Comparison of ENCODE assay signal across 11 mouse cellular contexts in the genomic region with DNA sequence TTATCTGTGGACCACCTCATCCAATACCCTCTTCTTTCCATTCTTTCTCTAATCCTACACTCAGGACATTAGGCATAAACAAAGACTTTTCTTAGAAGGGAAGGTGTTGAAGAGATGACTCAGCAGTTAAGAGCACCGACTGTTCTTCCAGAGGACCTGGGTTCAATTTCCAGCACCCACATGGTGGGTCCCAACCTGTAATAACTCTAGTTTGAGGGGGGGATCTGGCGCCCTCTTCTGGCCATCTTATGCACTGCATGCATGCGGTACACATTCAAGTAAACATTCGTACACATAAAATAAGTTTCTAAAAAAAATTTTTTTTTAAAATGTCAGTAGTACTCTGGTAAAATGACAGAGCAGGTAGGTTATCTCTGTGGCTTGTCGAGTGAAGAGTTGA.
A peak's percentile ranks its signal among the peaks of the same experiment; 100 is the strongest.
DNase-seq lines count a peak whose midpoint lies in the region; ATAC-seq and TF ChIP-seq lines count a peak whose summit lies in the region.
"Had no signal": no experiment of that assay in that cellular context is flagged by ENCODE, and none has a peak within 500 bp of the region (broad histone marks: within the 10 kb centered on the region; RNA-seq: fewer than 3 reads in every experiment).

No protein-coding gene starts in this region.

- H3K27ac ChIP-seq in liver, postnatal 0 days (ENCODE audit: low read depth), result no peak overlapping the region
- H3K27ac ChIP-seq in liver, embryonic 11.5 days (ENCODE audit: low read depth, low read length), result no peak overlapping the region
- no peak overlapping the region for H3K27ac ChIP-seq in CH12.LX (ENCODE audit: insufficient read depth, low read depth)
- no peak overlapping the region for H3K27ac ChIP-seq in cortical plate, adult 2 months (ENCODE audit: insufficient read depth, low read length)
- H3K27ac ChIP-seq: limb, embryonic 15.5 days had no signal

- H3K9me3 ChIP-seq in liver, postnatal 0 days (ENCODE audit: low read length), result no peaks in the 10 kb centered on the region
- no peaks in the 10 kb centered on the region for H3K9me3 ChIP-seq in liver, embryonic 11.5 days (ENCODE audit: control insufficient read depth, low read length)
- no peaks in the 10 kb centered on the region for H3K9me3 ChIP-seq in CH12.LX (replicated peaks; ENCODE audit: low read length)
- H3K9me3 ChIP-seq: limb, embryonic 15.5 days had no signal

- H3K4me1 ChIP-seq in liver, postnatal 0 days (ENCODE audit: insufficient read depth), result peaks cover 3% of the 10 kb centered on the region; the same call in 1 of the 2 replicates
- no peaks in the 10 kb centered on the region for H3K4me1 ChIP-seq in liver, embryonic 11.5 days (replicated peaks; ENCODE audit: control insufficient read depth, insufficient read depth, low read length)
- H3K4me1 ChIP-seq in CH12.LX (ENCODE audit: control insufficient read depth in 1 of 2, insufficient read depth in 2 of 2), result peaks cover 8 to 44% of the 10 kb centered on the region in 2 experiments
- H3K4me1 ChIP-seq in cortical plate, adult 2 months (ENCODE audit: control insufficient read depth, insufficient read depth, low read length), result no peaks in the 10 kb centered on the region

- in situ Hi-C loops in CH12.LX (cut with MboI; ENCODE audit: low pct_ligation_motif_present, low pct_unique_long_range_greater_than_20kb, low sequenced_read_pairs), result loop anchor here (5.0 to 10.0 kb wide), 2 partner anchors 36 to 113 kb away; no protein-coding TSS in a partner anchor

- no peak overlapping the region for H3K4me3 ChIP-seq in liver, postnatal 0 days (ENCODE audit: low read depth, low read length)
- no peak overlapping the region for H3K4me3 ChIP-seq in liver, embryonic 11.5 days (ENCODE audit: low read depth, low read length)
- no peak overlapping the region for H3K4me3 ChIP-seq in CH12.LX (replicated peaks in 1 of 3; ENCODE audit: low read depth in 2 of 3, low read length in 2 of 3, poor library complexity in 1 of 3)
- H3K4me3 ChIP-seq in cortical plate, adult 2 months (ENCODE audit: insufficient read depth, low read length), result no peak overlapping the region
- H3K4me3 ChIP-seq: erythroblast, embryonic 14.5 days; limb, embryonic 15.5 days had no signal

- no peak overlapping the region for H3K9ac ChIP-seq in liver, postnatal 0 days (replicated peaks)
- H3K9ac ChIP-seq in liver, embryonic 11.5 days (ENCODE audit: low read depth, low read length), result no peak overlapping the region
- H3K9ac ChIP-seq in CH12.LX (ENCODE audit: insufficient read depth, low read depth), result no peak overlapping the region
- H3K9ac ChIP-seq: limb, embryonic 15.5 days had no signal

- no peaks in the 10 kb centered on the region for H3K27me3 ChIP-seq in liver, postnatal 0 days (ENCODE audit: insufficient read depth, low read length)
- no peaks in the 10 kb centered on the region for H3K27me3 ChIP-seq in liver, embryonic 11.5 days (replicated peaks; ENCODE audit: control insufficient read depth, insufficient read depth, low read length)
- no peaks in the 10 kb centered on the region for H3K27me3 ChIP-seq in CH12.LX (replicated peaks)
- H3K27me3 ChIP-seq: limb, embryonic 15.5 days had no signal

- DNase-seq in heart, adult 11 months, result peak; percentile 54
- DNase-seq in heart, adult 18-20 months, result no peak
- no peak for DNase-seq in liver, postnatal 0 days
- DNase-seq in liver, embryonic 11.5 days (ENCODE audit: low spot score), result no peak
- DNase-seq in CH12.LX (ENCODE audit: extremely low read depth), result no peak
- no peak for DNase-seq in lung, postnatal 10 days
- DNase-seq in gastrocnemius, postnatal 36 days, result no peak
- DNase-seq: cerebellum, postnatal 36 days had no signal

- no peak for TF ChIP-seq EP300 in liver, postnatal 0 days (IDR thresholded peaks at IDR 0.05; ENCODE audit: low read depth)
- TF ChIP-seq EP300 in CH12.LX (IDR thresholded peaks at IDR 0.05; ENCODE audit: low read length), result no peak

- peak; percentile 49 for TF ChIP-seq CTCF in liver, postnatal 0 days (IDR thresholded peaks at IDR 0.05; ENCODE audit: low read depth)
- peak; percentile 40 to 46; a peak in 3 of 4 replicates for TF ChIP-seq CTCF in CH12.LX (conservative IDR thresholded peaks at IDR 0.05 in 1 of 2, IDR thresholded peaks at IDR 0.05 in 1 of 2; ENCODE audit: low read depth in 2 of 2, low read length in 2 of 2)
- TF ChIP-seq CTCF in cortical plate, adult 2 months (IDR thresholded peaks at IDR 0.05; ENCODE audit: extremely low read depth, insufficient read depth, low read length), result 0 out of 2 replicates have a peak, but pooled peaks have one; percentile 3

- no peak for TF ChIP-seq RAD21 in CH12.LX (IDR thresholded peaks at IDR 0.05; ENCODE audit: low read depth, low read length)

- TF ChIP-seq POLR2A in CH12.LX (IDR thresholded peaks at IDR 0.05; ENCODE audit: low read depth, low read length), result no peak
- no peak for TF ChIP-seq POLR2A in cortical plate, adult 2 months (IDR thresholded peaks at IDR 0.05; ENCODE audit: extremely low read depth, insufficient read depth, low read length)

- intact Hi-C loops in gastrocnemius, postnatal 36 days (cut with DNase I), result loop anchor here (5.0 kb wide), 2 partner anchors 79 to 121 kb away; no protein-coding TSS in a partner anchor

- H3K4me2 ChIP-seq in liver, postnatal 0 days (ENCODE audit: low read depth, low read length), result no peak overlapping the region
- no peak overlapping the region for H3K4me2 ChIP-seq in liver, embryonic 11.5 days
- no peak overlapping the region for H3K4me2 ChIP-seq in CH12.LX (ENCODE audit: insufficient read depth, low read depth, poor library complexity, severe bottlenecking)
- H3K4me2 ChIP-seq: limb, embryonic 15.5 days had no signal

- H3K79me2 ChIP-seq in CH12.LX (replicated peaks; ENCODE audit: control insufficient read depth, extremely low read depth, insufficient read depth, poor library complexity, severe bottlenecking), result no peaks in the 10 kb centered on the region

- dilution Hi-C loops in CH12.LX (cut with MboI; ENCODE audit: extremely low pct_ligation_motif_present, extremely low pct_unique_long_range_greater_than_20kb, low sequenced_read_pairs), result no loop called here

- 75% methylated on average over 5 of the region's 5 CpGs for WGBS in liver, postnatal 0 days (ENCODE audit: insufficient replicate concordance)
- 73% methylated on average over 5 of the region's 5 CpGs for WGBS in liver, embryonic 11.5 days

- H3K36me3 ChIP-seq in liver, postnatal 0 days (replicated peaks; ENCODE audit: insufficient read depth, low read length), result no peaks in the 10 kb centered on the region
- H3K36me3 ChIP-seq in liver, embryonic 11.5 days (ENCODE audit: control insufficient read depth, insufficient read depth, low read length), result no peaks in the 10 kb centered on the region
- no peaks in the 10 kb centered on the region for H3K36me3 ChIP-seq in CH12.LX (replicated peaks in 1 of 2; ENCODE audit: control insufficient read depth in 1 of 2, insufficient read depth in 1 of 2, low read length in 1 of 2)
- H3K36me3 ChIP-seq: limb, embryonic 15.5 days had no signal

- no peak for ATAC-seq in liver, postnatal 0 days
- ATAC-seq in liver, embryonic 11.5 days (replicated peaks; ENCODE audit: low FRiP score), result no peak

TF ChIP-seq in CH12.LX, 34 proteins besides CTCF, POLR2A, EP300 and RAD21:
- TF ChIP-seq ELF1 (IDR thresholded peaks at IDR 0.05; ENCODE audit: low read depth, low read length) (no peak), MAFK (IDR thresholded peaks at IDR 0.05; ENCODE audit: insufficient replicate concordance, low read length) (no peak), JUND (conservative IDR thresholded peaks at IDR 0.05; ENCODE audit: low read depth, low read length) (no peak), MAZ (IDR thresholded peaks at IDR 0.05; ENCODE audit: low read depth, low read length) (no peak), JUN (IDR thresholded peaks at IDR 0.05; ENCODE audit: insufficient read depth, low read depth, low read length) (no peak), ZKSCAN1 (IDR thresholded peaks at IDR 0.05; ENCODE audit: borderline replicate concordance, low read depth, low read length) (no peak), USF2 (conservative IDR thresholded peaks at IDR 0.05; ENCODE audit: low read depth, low read length) (no peak), USF1 (IDR thresholded peaks at IDR 0.05; ENCODE audit: low read depth, low read length) (no peak), CHD2 (IDR thresholded peaks at IDR 0.05; ENCODE audit: low read length) (no peak), ETS1 (conservative IDR thresholded peaks at IDR 0.05; ENCODE audit: low read depth, low read length) (no peak), RCOR1 (conservative IDR thresholded peaks at IDR 0.05; ENCODE audit: low read depth, low read length) (no peak)
